Mouse (Mus musculus) bone marrow, adult 2 months (tissue): ENCODE measurements around the gene Olfr1392.
A peak's percentile ranks its signal among the peaks of the same experiment; 100 is the strongest.

Experiments
- CTCF ChIP-seq: fragments of 200-500 bp; IDR thresholded peaks from 2 replicates; pipeline ENCODE4 v1.5.1; 2011; ENCODE audit warnings: low read length, control low read depth; ENCODE audit not compliant: control insufficient read depth, insufficient read depth
- POLR2A ChIP-seq: fragments of 200-500 bp; IDR thresholded peaks from 2 replicates; pipeline ENCODE4 v1.6.1; 2011; ENCODE audit warnings: low read depth, mild to moderate bottlenecking, control low read depth, low read length, borderline replicate concordance; ENCODE audit not compliant: control insufficient read depth

DNA sequence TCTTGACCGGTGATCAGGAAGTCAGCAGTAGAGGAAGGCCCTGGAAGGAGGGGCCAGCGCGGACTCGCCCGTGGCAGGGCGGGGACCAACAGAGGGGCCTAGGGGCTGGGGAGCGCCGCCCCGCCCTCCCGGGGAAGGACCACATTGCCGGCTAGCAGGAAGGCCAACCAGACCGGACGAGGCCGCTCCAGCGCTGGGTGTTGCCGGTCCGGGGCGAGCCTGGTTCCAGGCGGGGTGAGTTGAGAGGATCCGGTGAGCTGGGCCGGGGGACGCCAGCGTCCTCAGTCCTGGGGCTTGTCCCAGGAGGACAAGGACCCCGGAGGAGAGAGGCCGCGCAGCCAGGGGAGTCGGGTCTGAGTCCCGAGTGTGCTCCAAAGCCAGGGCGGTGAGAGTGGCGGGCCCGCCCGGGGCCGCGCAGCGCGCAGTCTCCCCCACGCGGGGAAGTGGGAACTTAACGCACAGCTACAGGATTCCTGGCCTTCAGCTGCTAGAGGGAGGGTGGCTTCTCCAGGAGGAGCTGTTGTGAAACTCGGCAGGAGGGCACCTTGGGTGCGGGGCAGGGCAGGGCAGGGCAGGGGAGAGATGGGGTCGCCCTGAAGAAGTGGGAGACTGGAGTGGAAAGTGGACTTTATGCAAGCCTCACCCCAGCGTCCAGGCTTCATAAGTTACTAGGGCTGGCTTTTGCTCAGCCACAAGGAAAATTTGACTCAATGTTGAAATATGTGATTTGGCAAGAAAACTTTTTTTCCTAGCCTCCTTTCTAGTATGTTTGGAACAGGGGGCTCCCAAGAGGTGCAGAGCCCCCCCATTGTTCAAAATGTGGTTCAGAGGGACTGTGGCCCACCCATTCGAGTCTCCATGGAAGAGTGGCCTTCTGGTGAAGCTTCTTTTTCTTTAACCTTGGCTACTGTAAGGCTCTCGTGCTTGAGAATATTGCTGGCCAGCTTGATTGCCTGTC, 34.4 kb upstream of the Olfr1392 start:
- TF ChIP-seq POLR2A (peak; percentile 98), CTCF (0 out of 2 replicates have a peak, but pooled peaks have one; percentile 32)
